Mouse (Mus musculus): ENCODE measurements around the gene Lbhd2. TPM values are rescaled to one million over a fixed set of nuclear protein-coding genes. Genes with fewer than 3 reads are reported as not detected.

Gene Lbhd2
- polyA plus RNA-seq, 1 experiment: not detected

DNA sequence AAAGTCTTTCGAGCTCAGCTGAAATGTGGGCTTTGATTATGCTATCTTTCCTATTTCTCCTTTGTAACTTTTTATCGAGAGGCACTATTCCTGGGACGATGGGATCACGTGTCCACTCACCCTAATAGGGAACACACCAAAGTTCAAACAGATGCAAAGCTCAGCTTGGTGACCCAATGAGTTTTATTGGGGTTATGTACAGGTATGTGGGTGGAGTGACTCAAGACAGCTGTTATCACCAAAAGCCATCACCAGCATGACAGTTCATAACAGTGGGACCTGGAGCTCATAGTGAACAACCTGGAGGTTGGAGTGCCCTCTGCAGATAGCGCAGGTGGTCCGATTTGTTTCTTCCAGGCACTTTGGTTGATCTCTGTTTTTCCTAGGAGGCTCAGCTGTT is 32.2 kb downstream of the Lbhd2 start:
- H3K4me3 ChIP-seq (ENCODE audit: insufficient read depth, poor library complexity, severe bottlenecking): no peak overlapping the region
- H3K79me3 ChIP-seq (ENCODE audit: low read depth): peaks cover 8% of the 10 kb centered on the region
- no peaks in the 10 kb centered on the region for H3K36me3 ChIP-seq (ENCODE audit: control insufficient read depth, insufficient read depth)
- no peaks in the 10 kb centered on the region for H3K27me3 ChIP-seq (ENCODE audit: control insufficient read depth, insufficient read depth, insufficient read length)
- peaks cover 15% of the 10 kb centered on the region for H3K79me2 ChIP-seq (ENCODE audit: control insufficient read depth, insufficient read depth)
- H3ac ChIP-seq (ENCODE audit: control insufficient read depth, insufficient read length, low read depth): no peak overlapping the region
- no peak for TF ChIP-seq CTCF (IDR thresholded peaks at IDR 0.05; ENCODE audit: control insufficient read depth, insufficient read depth, insufficient read length)
- TF ChIP-seq USF1 (IDR thresholded peaks at IDR 0.05; ENCODE audit: low read depth): peak; percentile 27

DNA sequence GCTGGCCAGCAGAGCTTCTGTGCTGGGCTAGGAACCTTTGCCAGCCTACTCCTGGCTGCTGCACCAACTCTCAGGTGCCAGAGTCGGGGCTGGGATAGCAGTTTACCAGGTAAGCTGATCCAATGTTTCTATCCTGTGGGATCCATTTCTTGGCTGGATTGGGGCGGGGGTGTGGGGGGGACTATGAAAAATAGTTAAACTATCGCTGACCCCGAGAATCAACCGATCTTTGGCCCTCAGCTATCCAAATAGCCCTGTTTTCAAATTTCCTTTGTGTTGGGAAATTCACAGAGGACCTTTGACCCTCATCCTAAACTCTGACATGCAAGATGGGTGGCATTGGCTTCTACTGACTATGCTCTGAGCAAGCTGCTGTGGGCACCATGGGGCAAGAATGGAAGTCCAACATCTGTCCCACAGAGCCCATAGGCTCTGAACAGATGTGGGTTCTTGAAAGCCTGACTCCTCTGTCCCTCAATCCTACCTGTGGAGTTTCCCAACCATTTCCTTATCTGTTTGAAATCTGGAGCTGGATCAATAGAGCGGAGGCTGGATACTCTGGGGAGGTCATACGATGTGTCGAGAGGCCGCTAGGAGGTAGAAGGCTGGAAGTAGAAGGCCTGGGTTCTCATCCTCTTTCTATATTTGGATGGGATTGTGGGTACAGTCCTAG is 34.2 kb downstream of the Lbhd2 start:
- H3K27me3 ChIP-seq (ENCODE audit: control insufficient read depth, insufficient read depth, insufficient read length): no peaks in the 10 kb centered on the region
- H3ac ChIP-seq (ENCODE audit: control insufficient read depth, insufficient read length, low read depth): no peak overlapping the region
- peaks cover 22% of the 10 kb centered on the region for H3K79me3 ChIP-seq (ENCODE audit: low read depth)
- H3K36me3 ChIP-seq (ENCODE audit: control insufficient read depth, insufficient read depth): peaks cover 11% of the 10 kb centered on the region
- no peak for TF ChIP-seq MYOG (IDR thresholded peaks at IDR 0.05; ENCODE audit: control insufficient read depth, extremely low read depth, insufficient read length)
- TF ChIP-seq CEBPB (IDR thresholded peaks at IDR 0.05; ENCODE audit: low read depth): no peak
- no peak for TF ChIP-seq CTCF (IDR thresholded peaks at IDR 0.05; ENCODE audit: control insufficient read depth, insufficient read depth, insufficient read length)
- no peak overlapping the region for H3K4me3 ChIP-seq (ENCODE audit: insufficient read depth, poor library complexity, severe bottlenecking)
- peaks cover 34% of the 10 kb centered on the region for H3K79me2 ChIP-seq (ENCODE audit: control insufficient read depth, insufficient read depth)

DNA sequence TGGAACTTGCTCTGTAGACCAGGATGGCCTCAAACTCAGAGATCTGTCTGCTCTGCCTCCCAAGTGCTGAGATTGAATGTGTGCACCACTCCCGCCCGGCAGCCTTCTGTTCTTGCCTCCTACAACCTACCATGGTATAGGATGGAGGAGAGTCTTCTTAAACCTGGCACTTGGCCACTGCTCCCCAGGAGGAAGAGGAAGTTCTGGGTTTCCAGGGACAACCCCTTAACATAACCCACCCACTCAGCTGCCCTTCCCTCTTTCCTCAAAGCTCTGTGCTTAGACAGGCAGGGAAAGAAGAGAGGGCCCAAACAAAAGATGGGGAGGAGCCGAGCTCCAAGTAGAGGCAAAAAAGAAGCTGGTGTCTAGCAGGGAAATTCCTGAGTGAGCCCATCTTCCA is 34.9 kb downstream of the Lbhd2 start:
- H3K4me3 ChIP-seq (ENCODE audit: insufficient read depth, poor library complexity, severe bottlenecking): no peak overlapping the region
- no peaks in the 10 kb centered on the region for H3K27me3 ChIP-seq (ENCODE audit: control insufficient read depth, insufficient read depth, insufficient read length)
- no peak for TF ChIP-seq CTCF (IDR thresholded peaks at IDR 0.05; ENCODE audit: control insufficient read depth, insufficient read depth, insufficient read length)
- TF ChIP-seq MYOG (IDR thresholded peaks at IDR 0.05; ENCODE audit: control insufficient read depth, extremely low read depth, insufficient read length): no peak
- no peak for TF ChIP-seq CEBPB (IDR thresholded peaks at IDR 0.05; ENCODE audit: low read depth)
- TF ChIP-seq MYOD1 (IDR thresholded peaks at IDR 0.05; ENCODE audit: control insufficient read depth, insufficient read length, low read depth): no peak
- TF ChIP-seq MAX (IDR thresholded peaks at IDR 0.05): no peak
- TF ChIP-seq USF1 (IDR thresholded peaks at IDR 0.05; ENCODE audit: low read depth): no peak
- no peak for TF ChIP-seq FOSL1 (IDR thresholded peaks at IDR 0.05; ENCODE audit: insufficient read depth, low read length, poor library complexity, severe bottlenecking)

DNA sequence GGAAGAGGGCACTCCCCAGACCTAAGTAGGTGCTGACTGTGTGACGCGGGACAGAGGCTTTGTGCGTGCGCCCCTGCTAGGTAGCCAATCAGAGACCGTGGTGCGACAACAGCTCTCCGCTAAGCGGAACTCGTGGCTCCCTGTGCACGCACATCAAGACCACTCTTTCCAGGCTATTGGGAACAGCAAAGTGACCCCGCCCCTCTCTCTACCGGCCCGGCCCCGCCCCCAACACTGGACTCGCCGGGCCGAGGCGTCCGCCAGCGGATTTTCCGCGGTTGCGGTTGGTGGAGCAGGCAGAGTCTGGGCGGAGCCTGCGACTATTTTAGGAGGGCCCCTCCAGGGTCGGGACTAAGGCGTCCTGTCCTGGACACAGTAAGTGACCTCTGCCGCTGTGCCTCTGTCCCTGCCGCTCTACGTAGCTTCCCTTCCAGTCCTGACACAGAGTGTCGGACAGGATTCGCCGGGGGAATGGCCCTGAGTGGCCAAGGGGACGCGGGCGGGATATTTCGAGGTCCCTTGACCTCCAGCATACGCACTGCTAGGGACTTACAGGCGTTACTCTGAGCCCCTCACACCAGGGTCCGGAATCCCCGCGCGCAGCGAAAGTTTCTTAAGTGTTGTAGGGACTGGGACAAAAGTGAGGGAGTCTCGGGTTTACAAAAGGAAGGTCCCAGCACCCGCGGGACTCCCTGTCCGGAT is 35.9 kb downstream of the Lbhd2 start, which contains the start of gene Tnfaip2:
TSS of gene Tnfaip2 (plus strand) at position 161 of the 702 bp plus-strand sequence.
- peaks cover 51% of the 10 kb centered on the region for H3K79me2 ChIP-seq (ENCODE audit: control insufficient read depth, insufficient read depth)
- H3K4me3 ChIP-seq (ENCODE audit: insufficient read depth, poor library complexity, severe bottlenecking): peak within 1 kb of the TSS; percentile 55
- TF ChIP-seq MAX (IDR thresholded peaks at IDR 0.05): peak; percentile 25
- TF ChIP-seq CTCF (IDR thresholded peaks at IDR 0.05; ENCODE audit: control insufficient read depth, insufficient read depth, insufficient read length): no peak
- TF ChIP-seq FOSL1 (IDR thresholded peaks at IDR 0.05; ENCODE audit: insufficient read depth, low read length, poor library complexity, severe bottlenecking): no peak
- no peaks in the 10 kb centered on the region for H3K27me3 ChIP-seq (ENCODE audit: control insufficient read depth, insufficient read depth, insufficient read length)
- H3K36me3 ChIP-seq (ENCODE audit: control insufficient read depth, insufficient read depth): peaks cover 21% of the 10 kb centered on the region
- H3ac ChIP-seq (ENCODE audit: control insufficient read depth, insufficient read length, low read depth): peak within 1 kb of the TSS; percentile 74
- H3K79me3 ChIP-seq (ENCODE audit: low read depth): peaks cover 31% of the 10 kb centered on the region

More for the DNA sequence above, 34.9 kb downstream of the Lbhd2 start:
- Histone ChIP-seq H3K36me3 (ENCODE audit: control insufficient read depth, insufficient read depth) (peaks cover 18% of the 10 kb centered on the region), H3K79me2 (ENCODE audit: control insufficient read depth, insufficient read depth) (peaks cover 41% of the 10 kb centered on the region), H3ac (ENCODE audit: control insufficient read depth, insufficient read length, low read depth) (no peak overlapping the region), H3K79me3 (ENCODE audit: low read depth) (peaks cover 28% of the 10 kb centered on the region)

DNA sequence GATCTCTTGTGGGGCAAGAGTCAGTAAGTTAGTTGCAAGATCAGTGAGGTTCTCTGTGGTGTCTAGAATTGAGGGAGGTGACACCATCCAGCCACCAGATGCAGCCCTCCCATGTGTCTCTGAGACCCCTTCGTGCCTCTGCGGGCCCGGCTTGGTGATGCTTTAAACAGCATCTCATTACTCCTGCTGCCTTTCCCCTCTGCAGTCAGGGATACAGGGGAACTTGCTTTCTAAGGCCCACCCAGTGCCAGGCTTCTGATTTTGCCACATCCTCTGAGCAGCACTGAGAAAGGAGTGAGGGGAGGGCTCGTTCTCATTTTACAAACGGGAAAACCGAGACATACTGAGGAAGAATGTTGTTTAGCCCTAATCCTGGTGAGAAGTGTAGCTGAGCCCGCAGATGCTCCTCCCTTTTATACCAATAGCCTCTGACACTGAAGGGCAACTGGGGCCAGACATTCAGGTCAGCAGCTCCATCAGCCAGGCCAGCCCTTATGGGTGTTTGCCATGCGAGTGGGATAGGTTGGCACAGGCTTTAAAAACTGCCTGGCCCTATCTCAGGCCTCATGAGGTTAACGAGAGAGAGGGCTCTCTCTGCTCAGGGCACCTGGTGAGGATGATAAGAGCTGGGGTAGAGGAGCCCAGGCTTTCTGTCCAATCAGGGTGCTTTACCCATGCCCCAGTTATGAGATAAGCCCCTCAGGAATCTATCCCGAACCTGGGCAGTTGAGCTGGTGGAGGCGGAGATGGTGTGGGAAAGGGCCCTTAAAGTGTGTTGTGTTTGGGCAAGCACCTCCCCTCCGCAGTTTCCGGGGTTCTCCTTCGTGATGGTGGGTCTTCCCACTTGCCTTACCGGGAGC is 36.6 kb downstream of the Lbhd2 start:
- TF ChIP-seq FOSL1 (IDR thresholded peaks at IDR 0.05; ENCODE audit: insufficient read depth, low read length, poor library complexity, severe bottlenecking) (no peak), CTCF (IDR thresholded peaks at IDR 0.05; ENCODE audit: control insufficient read depth, insufficient read depth, insufficient read length) (no peak), MAX (IDR thresholded peaks at IDR 0.05) (no peak), MYOD1 (IDR thresholded peaks at IDR 0.05; ENCODE audit: control insufficient read depth, insufficient read length, low read depth) (no peak), USF1 (IDR thresholded peaks at IDR 0.05; ENCODE audit: low read depth) (no peak), CEBPB (IDR thresholded peaks at IDR 0.05; ENCODE audit: low read depth) (no peak), MYOG (IDR thresholded peaks at IDR 0.05; ENCODE audit: control insufficient read depth, extremely low read depth, insufficient read length) (no peak)
- Histone ChIP-seq H3K27me3 (ENCODE audit: control insufficient read depth, insufficient read depth, insufficient read length) (no peaks in the 10 kb centered on the region), H3ac (ENCODE audit: control insufficient read depth, insufficient read length, low read depth) (peak overlapping the region; percentile 74)

More for the DNA sequence above, 36.6 kb downstream of the Lbhd2 start:
- H3K36me3 ChIP-seq (ENCODE audit: control insufficient read depth, insufficient read depth): peaks cover 23% of the 10 kb centered on the region
- H3K79me3 ChIP-seq (ENCODE audit: low read depth): peaks cover 33% of the 10 kb centered on the region
- peaks cover 59% of the 10 kb centered on the region for H3K79me2 ChIP-seq (ENCODE audit: control insufficient read depth, insufficient read depth)
- peak overlapping the region; percentile 55 for H3K4me3 ChIP-seq (ENCODE audit: insufficient read depth, poor library complexity, severe bottlenecking)

Measured in C2C12 (cell line).